Mouse (Mus musculus): Measurements from ENCODE around the gene Slfn5.
"Not testable (repeated sequence)": the region's sequence is repeated elsewhere in the genome, so short reads cannot be mapped to it uniquely, and the experiment has no call there.

DNA sequence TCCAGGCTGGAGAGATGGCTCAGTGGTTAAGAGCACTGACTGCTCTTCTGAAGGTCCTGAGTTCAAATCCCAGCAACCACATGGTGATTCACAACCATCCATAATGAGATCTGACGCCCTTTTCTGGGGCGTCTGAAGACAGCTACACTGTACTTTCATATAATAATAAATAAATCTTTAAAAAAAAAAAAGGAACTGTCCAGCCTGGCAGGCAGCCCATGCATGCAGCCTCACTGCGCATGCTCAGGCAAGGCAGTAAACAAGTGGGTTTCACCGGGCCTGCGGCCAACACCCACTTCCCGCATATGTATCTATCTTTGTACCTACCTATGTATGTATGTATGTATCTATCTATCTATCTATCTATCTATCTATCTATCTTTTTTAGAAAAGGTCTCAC is 27.2 kb upstream of the Slfn5 start:
- not testable (repeated sequence) for TF ChIP-seq CTCF (conservative IDR thresholded peaks at IDR 0.05; ENCODE audit: low read length); POU5F1 (IDR thresholded peaks at IDR 0.05; ENCODE audit: borderline replicate concordance, low read length)
